Mouse (Mus musculus) heart, postnatal 0 days (tissue): Measurements from ENCODE around the gene Diexf. TPM values are rescaled to one million over a fixed set of nuclear protein-coding genes. Genes with fewer than 3 reads are reported as not detected.

Source experiments
- ATAC-seq: fragments of 200-750 bp; cut with Nextera tagmentation; 2 replicates; pipeline ENCODE4 v1.8.0; 2017; ENCODE audit warnings: low read depth, moderate number of reproducible peaks, moderate library complexity; ENCODE audit not compliant: insufficient read depth
- DNase-seq: peaks from one replicate; pipeline ENCODE4 v3.0.0-alpha.2; 2016; ENCODE audit warnings: low spot score
- H3K27ac ChIP-seq: fragments of 300-500 bp; sonication (generic); 2 replicates; pipeline ENCODE4 v1.5.1; 2014; ENCODE audit warnings: low read depth, mild to moderate bottlenecking
- H3K27me3 ChIP-seq: fragments of 300-500 bp; sonication (generic); 2 replicates; pipeline ENCODE4 v1.6.1; 2014; ENCODE audit warnings: low read length, mixed read lengths; ENCODE audit not compliant: control insufficient read depth, insufficient read depth
- H3K36me3 ChIP-seq: fragments of 300-500 bp; sonication (generic); replicated peaks from 2 replicates; pipeline ENCODE4 v1.6.1; 2014; ENCODE audit warnings: low read length, mixed read lengths; ENCODE audit not compliant: control insufficient read depth, insufficient read depth
- H3K4me1 ChIP-seq: fragments of 300-500 bp; sonication (generic); 2 replicates; pipeline ENCODE4 v1.6.1; 2014; ENCODE audit warnings: antibody characterized with exemption; ENCODE audit not compliant: control insufficient read depth, insufficient read depth
- H3K4me2 ChIP-seq: fragments of 300-500 bp; sonication (generic); 2 replicates; pipeline ENCODE4 v1.6.1; 2014; ENCODE audit warnings: low read depth, mild to moderate bottlenecking, low read length, moderate library complexity
- H3K4me3 ChIP-seq: fragments of 300-500 bp; sonication (generic); 2 replicates; pipeline ENCODE4 v1.5.1; 2014; ENCODE audit warnings: low read depth, low read length
- H3K9ac ChIP-seq: fragments of 300-500 bp; sonication (generic); replicated peaks from 2 replicates; pipeline ENCODE4 v1.6.1; 2014; ENCODE audit warnings: low read depth, low read length, mixed read lengths
- H3K9me3 ChIP-seq: fragments of 300-500 bp; sonication (generic); replicated peaks from 2 replicates; pipeline ENCODE4 v1.6.1; 2016; ENCODE audit warnings: low read length; ENCODE audit not compliant: control insufficient read depth
- CTCF ChIP-seq: IDR thresholded peaks from 2 replicates; pipeline ENCODE4 v1.5.1; 2016; ENCODE audit warnings: antibody characterized with exemption, control low read depth, low read depth
- EP300 ChIP-seq: IDR thresholded peaks from 2 replicates; pipeline ENCODE4 v1.6.1; 2016; ENCODE audit warnings: antibody characterized with exemption, low read depth
- WGBS: fragments of 180-500 bp; shearing (Covaris S2); extraction: QIAGEN DNeasy Blood & Tissue Kit; methylation state at CpG from one replicate; pipeline ENCODE4 v1.1.7; 2014; 5-methylcytosine and 5-hydroxymethylcytosine counted together
- polyA plus RNA-seq: library from polyadenylated mRNA; unstranded; fragments of >200 nt; fragmentation: Nextera tagmentation; extraction: Ambion mirVana; gene quantifications from 2 replicates; pipeline ENCODE4 v1.2.1, GENCODE M21; 2015
- total RNA-seq: library from RNA; depleted of rRNA; stranded (reverse); fragments of >200 nt; gene quantifications from 2 replicates; pipeline ENCODE4 v1.2.3, GENCODE M21; 2014; ENCODE audit warnings: low replicate concordance

Diexf gene
- total and polyA plus RNA-seq, 2 experiments from 2014 or later, result 2.8 to 6.3 TPM

- peaks cover 19% of the 10 kb centered on the region for H3K4me1 ChIP-seq
- no peak overlapping the region for H3K4me2 ChIP-seq
- no peaks in the 10 kb centered on the region for H3K36me3 ChIP-seq
- WGBS, result 73% methylated on average over 7 of the region's 7 CpGs
- H3K4me3 ChIP-seq, result no peak overlapping the region
- H3K27me3 ChIP-seq, result no peaks in the 10 kb centered on the region
- no peak overlapping the region for H3K9ac ChIP-seq
- H3K9me3 ChIP-seq, result no peaks in the 10 kb centered on the region
- no peak for DNase-seq
- ATAC-seq, result no peak
- TF ChIP-seq CTCF, result no peak
- no peak for TF ChIP-seq EP300
- H3K27ac ChIP-seq, result no peak overlapping the region
These were observed 39.2 kb upstream of the Diexf start for GRCm38 (mm10) chr1:193169228-193169627.

GRCm38 (mm10) chr1:193167746-193168145 is 37.7 kb upstream of the Diexf start, which contains the start of gene A130010J15Rik:
TSS of gene A130010J15Rik (plus strand) at chr1:193168046.
- TF ChIP-seq CTCF, result no peak
- ATAC-seq (no peak), DNase-seq (no peak)
- Histone ChIP-seq H3K4me2 (no peak within 1 kb of the TSS), H3K9me3 (no peaks in the 10 kb centered on the region), H3K4me1 (peaks cover 15% of the 10 kb centered on the region), H3K4me3 (no peak within 1 kb of the TSS), H3K27me3 (no peaks in the 10 kb centered on the region), H3K36me3 (no peaks in the 10 kb centered on the region), H3K9ac (no peak within 1 kb of the TSS), H3K27ac (no peak within 1 kb of the TSS)
- 77% methylated on average over 3 of the region's 3 CpGs for WGBS

GRCm38 (mm10) chr1:193160317-193161032 is 30.4 kb upstream of the Diexf start:
- TF ChIP-seq CTCF (no peak), EP300 (no peak)
- Histone ChIP-seq H3K27me3 (no peaks in the 10 kb centered on the region), H3K36me3 (no peaks in the 10 kb centered on the region), H3K9me3 (no peaks in the 10 kb centered on the region), H3K4me3 (peak overlapping the region; percentile 35), H3K4me1 (peaks cover 6% of the 10 kb centered on the region; the same call in 1 of the 2 replicates), H3K9ac (peak overlapping the region; percentile 43; the same call in 1 of the 2 replicates), H3K4me2 (peak overlapping the region; percentile 57), H3K27ac (no peak overlapping the region)
- DNase-seq (peak; percentile 30), ATAC-seq (peak; percentile 72)
- 12% methylated on average over 18 of the region's 18 CpGs for WGBS

GRCm38 (mm10) chr1:193159613-193160012 is 29.5 kb upstream of the Diexf start:
- Histone ChIP-seq H3K9me3 (no peaks in the 10 kb centered on the region), H3K36me3 (no peaks in the 10 kb centered on the region), H3K4me1 (peaks cover 6% of the 10 kb centered on the region; the same call in 1 of the 2 replicates), H3K27ac (no peak overlapping the region), H3K9ac (no peak overlapping the region), H3K27me3 (no peaks in the 10 kb centered on the region), H3K4me2 (no peak overlapping the region), H3K4me3 (no peak overlapping the region)
- DNase-seq, result no peak
- TF ChIP-seq EP300 (no peak), CTCF (no peak)
- no peak for ATAC-seq
- 64% methylated on average over 1 of the region's 1 CpGs for WGBS

GRCm38 (mm10) chr1:193159163-193159562 is 29.1 kb upstream of the Diexf start:
- no peaks in the 10 kb centered on the region for H3K36me3 ChIP-seq
- no peak overlapping the region for H3K9ac ChIP-seq
- peaks cover 3% of the 10 kb centered on the region; the same call in 1 of the 2 replicates for H3K27me3 ChIP-seq
- H3K9me3 ChIP-seq, result no peaks in the 10 kb centered on the region
- no peak for TF ChIP-seq EP300
- TF ChIP-seq CTCF, result no peak
- WGBS, result 47% methylated on average over 3 of the region's 3 CpGs
- no peak overlapping the region for H3K27ac ChIP-seq
- peaks cover 6% of the 10 kb centered on the region; the same call in 1 of the 2 replicates for H3K4me1 ChIP-seq
- ATAC-seq (no peak), DNase-seq (no peak)
- no peak overlapping the region for H3K4me3 ChIP-seq
- no peak overlapping the region for H3K4me2 ChIP-seq

GRCm38 (mm10) chr1:193157111-193157492 is 27.0 kb upstream of the Diexf start:
- no peak for ATAC-seq
- DNase-seq, result no peak
- peaks cover 16% of the 10 kb centered on the region; the same call in 1 of the 2 replicates for H3K27me3 ChIP-seq
- 74% methylated on average over 8 of the region's 8 CpGs for WGBS
- H3K4me3 ChIP-seq, result no peak overlapping the region
- TF ChIP-seq CTCF (no peak), EP300 (no peak)
- H3K9ac ChIP-seq, result no peak overlapping the region
- H3K36me3 ChIP-seq, result no peaks in the 10 kb centered on the region
- peaks cover 12% of the 10 kb centered on the region; the same call in 1 of the 2 replicates for H3K4me1 ChIP-seq
- H3K4me2 ChIP-seq, result no peak overlapping the region
- H3K27ac ChIP-seq, result peak overlapping the region; percentile 52
- no peaks in the 10 kb centered on the region for H3K9me3 ChIP-seq
